Mouse (Mus musculus) midbrain, embryonic 16.5 days (tissue): ENCODE data around the gene Stra6. TPM values are rescaled to one million over a fixed set of nuclear protein-coding genes. Genes with fewer than 3 reads are reported as not detected.

ENCODE experiments used
- ATAC-seq: fragments of 200-750 bp; cut with Nextera tagmentation; 2 replicates; pipeline ENCODE4 v1.8.0; 2017; ENCODE audit warnings: moderate TSS enrichment
- H3K27ac ChIP-seq: fragments of 300-500 bp; sonication (generic); 2 replicates; pipeline ENCODE4 v1.5.1; 2014; ENCODE audit warnings: mild to moderate bottlenecking, low read length, mixed read lengths
- H3K27me3 ChIP-seq: fragments of 300-500 bp; sonication (generic); 2 replicates; pipeline ENCODE4 v1.6.1; 2014; ENCODE audit warnings: low read depth, low read length, mixed read lengths; ENCODE audit not compliant: control insufficient read depth, insufficient read depth
- H3K36me3 ChIP-seq: fragments of 300-500 bp; sonication (generic); 2 replicates; pipeline ENCODE4 v1.6.1; 2014; ENCODE audit warnings: mild to moderate bottlenecking, low read length, moderate library complexity, mixed read lengths; ENCODE audit not compliant: control insufficient read depth, insufficient read depth
- H3K4me1 ChIP-seq: fragments of 300-500 bp; sonication (generic); 2 replicates; pipeline ENCODE4 v1.6.1; 2014; ENCODE audit warnings: mild to moderate bottlenecking, low read length, mixed read lengths; ENCODE audit not compliant: control insufficient read depth, insufficient read depth
- H3K4me2 ChIP-seq: fragments of 300-500 bp; sonication (generic); 2 replicates; pipeline ENCODE4 v1.6.1; 2014; ENCODE audit warnings: mild to moderate bottlenecking, low read length, mixed read lengths
- H3K4me3 ChIP-seq: fragments of 300-500 bp; sonication (generic); 2 replicates; pipeline ENCODE4 v1.5.1; 2014; ENCODE audit warnings: low read depth, mild to moderate bottlenecking, low read length, moderate library complexity, mixed read lengths
- H3K9ac ChIP-seq: fragments of 300-500 bp; sonication (generic); 2 replicates; pipeline ENCODE4 v1.6.1; 2014; ENCODE audit warnings: low read depth, low read length, mixed read lengths
- H3K9me3 ChIP-seq: fragments of 300-500 bp; sonication (generic); replicated peaks from 2 replicates; pipeline ENCODE4 v1.6.1; 2014; ENCODE audit warnings: mild to moderate bottlenecking, low read length, mixed read lengths; ENCODE audit not compliant: control insufficient read depth, poor library complexity, severe bottlenecking
- WGBS: fragments of 180-500 bp; shearing (Covaris S2); extraction: QIAGEN DNeasy Blood & Tissue Kit; methylation state at CpG from one replicate; pipeline ENCODE4 v1.1.7; 2014; 5-methylcytosine and 5-hydroxymethylcytosine counted together
- polyA plus RNA-seq: library from polyadenylated mRNA; unstranded; fragments of >200 nt; fragmentation: Nextera tagmentation; extraction: Ambion mirVana; gene quantifications from 2 replicates; pipeline ENCODE4 v1.2.1, GENCODE M21; 2015

Stra6 gene
- polyA plus RNA-seq, 1 experiment from 2014 or later: 8.1 TPM

- no peak overlapping the region for H3K4me3 ChIP-seq
- H3K4me1 ChIP-seq: peaks cover 13% of the 10 kb centered on the region
- H3K9ac ChIP-seq: no peak overlapping the region
- H3K4me2 ChIP-seq: no peak overlapping the region
- no peaks in the 10 kb centered on the region for H3K36me3 ChIP-seq
- no peaks in the 10 kb centered on the region for H3K9me3 ChIP-seq
- no peak for ATAC-seq
- no peak overlapping the region for H3K27ac ChIP-seq
- H3K27me3 ChIP-seq: no peaks in the 10 kb centered on the region
- WGBS: 73% methylated on average over 6 of the region's 6 CpGs
Measured at GRCm38 (mm10) chr9:58095977-58096376, 32.4 kb downstream of the Stra6 start.

- 43% methylated on average over 5 of the region's 5 CpGs for WGBS
Measured at GRCm38 (mm10) chr9:58096629-58097301, 33.2 kb downstream of the Stra6 start.

GRCm38 (mm10) chr9:58099836-58100565, 36.4 kb downstream of the Stra6 start:
- no peak for ATAC-seq
- no peak overlapping the region for H3K27ac ChIP-seq
- no peaks in the 10 kb centered on the region for H3K36me3 ChIP-seq

More at GRCm38 (mm10) chr9:58096629-58097301, 33.2 kb downstream of the Stra6 start:
- Histone ChIP-seq H3K9ac (no peak overlapping the region), H3K4me2 (no peak overlapping the region), H3K4me1 (peaks cover 14% of the 10 kb centered on the region), H3K4me3 (no peak overlapping the region), H3K36me3 (no peaks in the 10 kb centered on the region), H3K9me3 (no peaks in the 10 kb centered on the region), H3K27me3 (no peaks in the 10 kb centered on the region), H3K27ac (peak overlapping the region; percentile 71)
- peak; percentile 77 for ATAC-seq

GRCm38 (mm10) chr9:58102013-58102412, 38.4 kb downstream of the Stra6 start:
- H3K4me3 ChIP-seq: no peak overlapping the region
- no peaks in the 10 kb centered on the region for H3K9me3 ChIP-seq
- H3K27me3 ChIP-seq: no peaks in the 10 kb centered on the region
- WGBS: 64% methylated on average over 4 of the region's 4 CpGs
- H3K27ac ChIP-seq: no peak overlapping the region
- peaks cover 8% of the 10 kb centered on the region for H3K4me1 ChIP-seq
- ATAC-seq: no peak
- no peak overlapping the region for H3K4me2 ChIP-seq
- no peaks in the 10 kb centered on the region for H3K36me3 ChIP-seq
- H3K9ac ChIP-seq: no peak overlapping the region; the same call in 1 of the 2 replicates

More at GRCm38 (mm10) chr9:58099836-58100565, 36.4 kb downstream of the Stra6 start:
- no peaks in the 10 kb centered on the region for H3K27me3 ChIP-seq
- WGBS: 83% methylated on average over 5 of the region's 5 CpGs
- no peak overlapping the region for H3K9ac ChIP-seq
- no peak overlapping the region for H3K4me2 ChIP-seq
- peaks cover 16% of the 10 kb centered on the region for H3K4me1 ChIP-seq
- no peak overlapping the region for H3K4me3 ChIP-seq
- no peaks in the 10 kb centered on the region for H3K9me3 ChIP-seq

- 56% methylated on average over 6 of the region's 6 CpGs for WGBS
- H3K27ac ChIP-seq: no peak overlapping the region
- H3K4me2 ChIP-seq: no peak overlapping the region
- H3K9me3 ChIP-seq: no peaks in the 10 kb centered on the region
- H3K36me3 ChIP-seq: no peaks in the 10 kb centered on the region
- H3K27me3 ChIP-seq: no peaks in the 10 kb centered on the region
- H3K4me1 ChIP-seq: peaks cover 4% of the 10 kb centered on the region; the same call in 1 of the 2 replicates
- ATAC-seq: no peak
- no peak overlapping the region for H3K9ac ChIP-seq
- no peak overlapping the region for H3K4me3 ChIP-seq
Measured at GRCm38 (mm10) chr9:58103647-58104046, 40.1 kb downstream of the Stra6 start.

DNA sequence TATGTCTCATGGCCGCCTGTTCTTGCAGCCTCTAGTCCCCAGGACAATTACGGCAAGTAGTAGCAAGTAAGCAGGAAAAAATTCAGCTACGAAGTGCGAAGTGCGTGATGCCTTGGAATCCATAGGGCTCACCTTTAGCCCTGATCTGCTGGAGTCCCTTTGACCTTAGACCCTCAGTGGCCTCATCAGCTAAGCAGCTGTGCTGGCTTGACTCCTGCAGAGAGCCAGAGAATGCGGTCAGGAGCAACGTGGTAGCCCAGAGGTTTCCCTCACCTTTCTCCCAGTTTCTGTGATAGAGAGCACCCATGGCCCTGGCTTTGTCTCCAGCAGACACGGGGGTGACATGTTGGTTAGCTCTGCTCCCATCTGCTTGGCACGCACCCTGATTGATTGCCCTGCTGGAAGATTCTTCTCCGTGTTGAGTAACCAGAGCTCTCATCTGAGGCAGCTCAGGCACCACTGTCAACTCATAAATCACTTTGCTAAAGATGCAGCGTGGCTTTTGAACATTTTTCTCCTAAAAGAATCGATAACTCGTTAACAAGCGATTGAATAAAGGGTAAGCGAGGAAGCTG, 42.1 kb downstream of the Stra6 start:
- no peak overlapping the region for H3K4me2 ChIP-seq
- peaks cover 6% of the 10 kb centered on the region; the same call in 1 of the 2 replicates for H3K4me1 ChIP-seq
- H3K4me3 ChIP-seq: no peak overlapping the region
- no peaks in the 10 kb centered on the region for H3K27me3 ChIP-seq
- H3K9me3 ChIP-seq: no peaks in the 10 kb centered on the region
- no peak overlapping the region for H3K27ac ChIP-seq
- no peak overlapping the region for H3K9ac ChIP-seq
- H3K36me3 ChIP-seq: no peaks in the 10 kb centered on the region
- no peak for ATAC-seq
- 68% methylated on average over 15 of the region's 15 CpGs for WGBS

- no peaks in the 10 kb centered on the region for H3K9me3 ChIP-seq
- no peak overlapping the region for H3K27ac ChIP-seq
- no peaks in the 10 kb centered on the region for H3K36me3 ChIP-seq
- 23% methylated on average over 5 of the region's 5 CpGs for WGBS
- no peak overlapping the region for H3K9ac ChIP-seq
- peaks cover 20% of the 10 kb centered on the region for H3K4me1 ChIP-seq
- H3K4me3 ChIP-seq: no peak overlapping the region
- no peak for ATAC-seq
- no peak overlapping the region for H3K4me2 ChIP-seq
- no peaks in the 10 kb centered on the region for H3K27me3 ChIP-seq
Measured at GRCm38 (mm10) chr9:58107494-58107893, 43.9 kb downstream of the Stra6 start.

DNA sequence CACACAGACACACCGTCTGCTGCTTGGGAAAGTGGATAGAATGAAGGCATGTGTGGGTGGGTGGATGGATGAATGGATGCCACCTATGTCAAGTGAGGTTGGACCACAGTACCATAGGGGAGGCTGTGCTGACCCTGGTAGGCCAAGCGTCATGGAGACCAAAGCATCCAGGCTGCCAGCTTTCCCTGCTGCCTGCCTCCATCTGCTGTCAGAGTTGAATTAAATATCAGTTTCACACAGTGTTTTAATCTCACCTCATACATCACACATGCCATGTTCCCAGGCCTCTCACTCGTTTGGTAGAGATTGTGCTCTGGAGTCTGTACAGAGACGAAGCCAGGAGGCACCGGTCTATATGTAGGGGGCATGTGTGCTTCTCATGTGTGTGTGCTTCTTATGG, 47.2 kb downstream of the Stra6 start:
- Histone ChIP-seq H3K4me1 (peaks cover 48% of the 10 kb centered on the region), H3K27me3 (no peaks in the 10 kb centered on the region), H3K27ac (peak overlapping the region; percentile 80), H3K4me2 (no peak overlapping the region), H3K9me3 (no peaks in the 10 kb centered on the region), H3K4me3 (no peak overlapping the region), H3K9ac (peak overlapping the region; percentile 8; the same call in 1 of the 2 replicates), H3K36me3 (no peaks in the 10 kb centered on the region)
- ATAC-seq: no peak
- 58% methylated on average over 5 of the region's 5 CpGs for WGBS

DNA sequence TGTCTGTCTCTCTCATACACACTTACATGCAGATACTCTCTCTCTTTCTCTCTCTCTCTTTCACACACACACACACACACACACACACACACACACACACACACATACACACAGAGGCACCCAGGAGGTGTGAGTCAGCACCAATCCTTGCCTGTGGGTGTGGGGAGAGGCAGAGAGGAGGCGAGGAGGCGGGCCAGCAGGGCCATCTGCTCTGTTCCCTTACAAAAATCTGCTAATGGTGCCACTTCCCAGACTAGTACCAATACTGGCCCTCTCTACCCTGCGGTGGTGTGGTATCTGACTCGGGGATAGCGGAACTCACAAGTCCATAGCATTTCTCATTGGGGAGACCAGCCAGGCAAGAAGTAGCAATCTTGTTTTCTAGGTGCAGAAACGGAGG, 47.8 kb downstream of the Stra6 start:
- no peak overlapping the region for H3K4me3 ChIP-seq
- no peaks in the 10 kb centered on the region for H3K36me3 ChIP-seq
- H3K4me1 ChIP-seq: peaks cover 49% of the 10 kb centered on the region
- ATAC-seq: no peak
- no peak overlapping the region for H3K4me2 ChIP-seq
- H3K27me3 ChIP-seq: no peaks in the 10 kb centered on the region
- 35% methylated on average over 6 of the region's 6 CpGs for WGBS
- H3K9ac ChIP-seq: no peak overlapping the region
- peak overlapping the region; percentile 80 for H3K27ac ChIP-seq
- no peaks in the 10 kb centered on the region for H3K9me3 ChIP-seq
